Mouse (Mus musculus): Measurements from ENCODE around the gene Sec14l2.
"Not testable (repeated sequence)": the region's sequence is repeated elsewhere in the genome, so short reads cannot be mapped to it uniquely, and the experiment has no call there.

The Sec14l2 gene

DNA sequence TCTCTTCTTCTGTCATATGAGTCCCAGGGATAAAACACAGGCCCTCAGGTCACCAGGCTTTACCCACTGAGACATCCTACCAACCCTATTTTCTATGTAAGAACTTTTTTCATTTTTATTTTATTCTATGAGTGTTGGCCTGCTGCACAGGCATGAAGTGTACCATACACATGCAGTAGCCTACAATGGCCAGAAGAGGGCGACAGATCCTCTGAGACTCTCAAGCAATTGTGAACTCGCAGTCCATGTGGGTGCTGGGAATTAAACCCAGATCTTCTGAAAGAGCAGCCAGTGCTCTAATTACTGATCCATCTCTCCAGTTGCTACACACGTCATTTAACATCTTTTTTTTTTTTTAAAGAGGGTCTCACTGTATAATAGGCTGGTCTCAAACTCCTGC lies 10.2 kb upstream of the Sec14l2 start:
- in situ Hi-C loops (cut with MboI, MseI), result loop anchor here (10.0 kb wide), 1 partner anchor 441 kb away; no protein-coding TSS in a partner anchor

DNA sequence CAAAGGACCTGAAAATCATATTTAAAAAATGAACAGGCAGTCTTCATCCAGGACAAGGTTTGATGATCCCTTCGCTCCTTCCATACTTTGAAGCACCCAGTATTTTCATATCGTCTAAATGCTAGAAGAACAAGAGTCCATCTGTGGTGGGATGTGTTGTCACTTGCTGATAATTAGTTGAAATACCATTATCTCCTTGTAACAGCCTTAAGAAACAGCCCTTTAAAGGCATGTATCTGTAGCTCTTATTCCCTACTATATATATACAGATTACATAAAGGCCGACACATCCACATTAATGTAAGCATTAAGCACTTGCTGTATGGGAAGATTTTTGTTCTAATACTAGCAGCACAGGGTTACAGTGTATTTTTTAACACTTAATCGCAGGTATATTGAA lies 5.2 kb upstream of the Sec14l2 start:
- in situ Hi-C loops (cut with MboI, MseI), result not testable (repeated sequence)

DNA sequence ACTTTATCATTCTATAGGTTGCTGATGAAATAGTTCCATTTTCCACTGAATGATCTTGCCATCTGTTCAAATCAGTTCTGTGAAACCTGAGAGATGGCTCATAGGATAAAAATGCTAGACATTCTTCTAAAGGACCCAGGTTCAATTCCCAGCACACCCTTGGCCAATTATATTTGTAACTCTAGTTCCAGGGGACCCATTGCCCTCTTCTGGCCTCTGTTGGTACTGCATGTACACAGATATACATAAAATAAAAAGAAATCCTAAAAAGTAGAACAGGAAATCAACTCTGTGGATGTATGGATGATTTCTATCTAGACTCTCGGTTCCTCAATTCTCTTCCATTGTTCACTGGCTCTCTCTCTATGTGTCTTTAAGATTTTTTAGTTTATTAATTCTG lies 3.8 kb upstream of the Sec14l2 start:
- in situ Hi-C loops (cut with MboI, MseI), result no loop called here

- in situ Hi-C loops (cut with MboI, MseI), result no loop called here
Measured at GRCm38 (mm10) chr11:4123922-4124321, 707 bp upstream of the Sec14l2 start.

DNA sequence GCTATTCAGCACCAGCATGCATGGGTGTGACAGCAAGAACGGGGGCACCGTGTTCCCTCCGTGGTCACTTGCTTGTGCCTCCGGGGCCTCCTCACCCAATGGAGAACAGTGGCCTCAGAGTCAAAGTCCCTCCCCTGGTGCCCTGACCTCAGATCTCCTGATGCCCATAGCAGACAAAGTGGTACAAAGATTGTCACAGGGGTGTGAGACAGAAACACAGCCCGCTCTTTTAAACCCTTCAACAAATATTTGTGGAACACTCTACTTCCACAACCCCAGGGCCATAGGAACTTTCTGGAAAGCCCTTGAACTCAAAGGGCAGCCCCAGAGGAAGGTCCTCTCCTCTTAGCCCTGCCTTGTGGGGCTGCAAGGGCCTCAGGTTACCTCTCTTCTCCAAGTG lies 989 bp downstream of the Sec14l2 start:
- in situ Hi-C loops (cut with MboI, MseI), result no loop called here

- in situ Hi-C loops (cut with MboI, MseI), result no loop called here
Measured at GRCm38 (mm10) chr11:4121691-4122090, 1.5 kb downstream of the Sec14l2 start.

DNA sequence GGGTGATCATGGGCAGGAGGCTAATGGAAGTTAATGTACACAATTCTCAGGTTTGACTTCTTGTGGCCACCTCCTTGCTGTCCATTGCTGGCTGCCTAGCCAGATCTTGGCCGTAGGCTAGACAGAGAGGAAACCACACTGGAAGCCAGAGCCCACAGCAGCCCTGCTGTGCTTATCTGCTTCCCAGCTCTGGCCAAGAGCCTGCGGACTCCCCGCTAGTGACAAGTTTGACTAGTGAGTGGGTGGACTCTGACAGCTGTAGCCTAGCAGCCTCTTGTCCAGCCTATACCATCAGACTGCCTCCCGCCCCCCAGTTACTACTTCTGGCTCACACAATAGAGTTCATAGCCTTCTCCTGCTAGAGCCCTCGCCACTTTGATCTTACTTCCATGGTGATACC lies 3.6 kb downstream of the Sec14l2 start:
- in situ Hi-C loops (cut with MboI, MseI), result no loop called here

- in situ Hi-C loops (cut with MboI, MseI), result no loop called here
Measured at GRCm38 (mm10) chr11:4118081-4118921, 4.9 kb downstream of the Sec14l2 start.

- in situ Hi-C loops (cut with MboI, MseI), result no loop called here
Measured at GRCm38 (mm10) chr11:4117372-4118071, 5.7 kb downstream of the Sec14l2 start.

DNA sequence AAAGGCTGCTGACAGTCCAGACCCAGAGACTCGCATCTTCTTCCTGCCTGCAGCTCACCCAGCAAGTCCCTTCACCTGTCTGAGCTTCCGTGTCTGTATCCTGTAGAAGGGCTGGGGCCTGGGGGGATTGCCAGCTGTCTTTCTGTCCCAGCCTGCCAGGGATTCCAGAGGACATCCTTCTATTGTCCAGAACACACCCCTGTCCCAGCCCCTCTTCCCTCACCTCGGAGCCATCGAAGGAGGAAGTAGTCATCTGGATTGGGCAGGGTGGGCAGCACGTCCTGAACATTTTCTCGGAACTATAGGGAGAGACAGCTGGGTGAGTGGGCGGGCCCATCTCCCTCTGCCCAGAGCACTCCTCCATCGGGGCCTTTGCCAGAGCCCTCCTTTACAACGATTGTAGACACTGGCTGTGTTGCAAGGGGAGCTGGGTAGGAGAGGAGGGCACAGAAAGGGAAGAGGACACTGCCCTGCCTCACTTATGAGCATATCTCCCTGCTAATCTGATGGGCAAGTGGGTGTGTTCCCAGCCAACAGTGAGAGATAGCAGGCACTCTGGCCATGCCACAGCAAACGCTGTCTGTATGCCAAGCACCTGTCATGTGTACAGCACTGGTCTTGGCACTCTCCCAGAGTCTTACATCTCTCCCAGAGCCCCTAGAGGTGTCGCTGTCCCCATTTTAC lies 6.6 kb downstream of the Sec14l2 start:
- in situ Hi-C loops (cut with MboI, MseI), result no loop called here

GRCm38 (mm10) chr11:4115407-4115806 lies 7.8 kb downstream of the Sec14l2 start:
- in situ Hi-C loops (cut with MboI, MseI), result no loop called here

DNA sequence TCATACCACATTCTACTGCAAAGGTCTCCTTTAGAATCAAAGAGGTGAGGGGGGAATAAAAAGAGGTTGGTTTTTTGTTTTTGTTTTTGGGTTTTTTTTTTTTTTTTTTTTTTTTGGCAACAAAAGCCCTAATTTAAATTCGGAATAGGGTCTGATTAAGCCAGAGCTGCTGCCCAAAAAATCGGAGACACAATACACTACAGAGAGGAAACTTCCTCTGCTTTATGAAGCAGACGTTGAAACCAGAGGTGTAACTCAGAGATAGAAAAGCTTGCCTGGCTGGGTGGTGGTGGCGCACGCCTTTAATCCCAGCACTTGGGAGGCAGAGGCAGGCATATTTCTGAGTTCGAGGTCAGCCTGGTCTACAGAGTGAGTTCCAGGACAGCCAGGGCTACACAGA lies 8.7 kb downstream of the Sec14l2 start:
- in situ Hi-C loops (cut with MboI, MseI), result not testable (repeated sequence)

DNA sequence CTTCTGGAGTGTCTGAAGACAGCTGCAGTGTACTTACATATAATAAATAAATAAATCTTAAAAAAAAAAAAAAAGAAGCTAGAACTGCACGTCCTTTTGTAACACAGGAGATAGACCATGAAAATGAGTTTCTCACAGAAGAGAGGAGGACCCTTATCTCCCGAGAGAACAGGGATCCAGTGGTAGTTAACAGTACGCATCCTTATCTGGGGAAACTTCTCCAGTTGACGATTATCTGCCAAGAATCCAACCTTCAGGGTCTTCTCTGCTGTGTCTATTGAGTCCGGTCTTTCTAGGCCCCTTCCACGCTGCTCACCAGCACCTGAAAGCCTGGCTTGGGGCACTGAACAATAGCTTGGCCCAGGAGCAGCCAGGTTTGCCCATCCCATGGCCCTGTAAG lies 9.2 kb downstream of the Sec14l2 start:
- in situ Hi-C loops (cut with MboI, MseI), result no loop called here

DNA sequence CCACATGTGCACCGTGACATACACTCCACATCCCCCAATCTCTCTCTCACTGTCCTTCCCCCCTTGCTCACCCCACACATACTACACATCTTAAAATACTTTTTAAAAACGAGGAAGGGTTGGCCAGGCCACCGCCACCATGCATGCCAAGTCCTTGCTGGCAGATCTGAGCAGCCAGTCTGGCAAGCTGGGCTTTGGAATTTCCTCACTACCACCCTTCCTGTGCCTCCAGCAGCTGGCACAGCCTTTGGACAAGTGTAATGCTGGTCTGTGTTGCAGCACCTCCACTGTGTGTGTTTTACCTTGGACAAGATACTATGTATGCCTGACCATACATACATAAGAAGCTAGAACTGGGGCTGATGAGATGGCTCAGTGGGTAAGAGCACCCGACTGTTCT lies 9.7 kb downstream of the Sec14l2 start:
- in situ Hi-C loops (cut with MboI, MseI), result no loop called here

- in situ Hi-C loops (cut with MboI, MseI), result no loop called here
Measured at GRCm38 (mm10) chr11:4112861-4113260, 10.4 kb downstream of the Sec14l2 start.

DNA sequence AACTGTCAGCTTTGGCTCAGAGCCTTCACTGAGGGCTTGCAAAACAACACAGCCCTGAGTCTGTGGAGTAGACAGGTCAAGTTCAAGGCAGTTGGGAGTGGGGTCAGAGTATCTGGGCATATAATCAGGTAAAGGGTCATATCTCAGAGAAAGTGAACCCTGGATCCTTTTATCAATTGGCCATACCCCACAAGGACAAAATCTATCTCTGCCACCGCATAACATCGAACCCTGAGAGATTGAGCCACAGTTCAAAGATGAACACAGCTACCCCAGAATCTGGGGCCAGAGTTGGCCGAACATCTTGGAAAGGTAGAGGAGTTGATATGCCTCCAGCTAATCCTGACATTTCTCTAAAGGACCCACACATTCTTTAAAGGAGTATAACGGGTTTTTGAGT lies 11.2 kb downstream of the Sec14l2 start:
- in situ Hi-C loops (cut with MboI, MseI), result no loop called here

DNA sequence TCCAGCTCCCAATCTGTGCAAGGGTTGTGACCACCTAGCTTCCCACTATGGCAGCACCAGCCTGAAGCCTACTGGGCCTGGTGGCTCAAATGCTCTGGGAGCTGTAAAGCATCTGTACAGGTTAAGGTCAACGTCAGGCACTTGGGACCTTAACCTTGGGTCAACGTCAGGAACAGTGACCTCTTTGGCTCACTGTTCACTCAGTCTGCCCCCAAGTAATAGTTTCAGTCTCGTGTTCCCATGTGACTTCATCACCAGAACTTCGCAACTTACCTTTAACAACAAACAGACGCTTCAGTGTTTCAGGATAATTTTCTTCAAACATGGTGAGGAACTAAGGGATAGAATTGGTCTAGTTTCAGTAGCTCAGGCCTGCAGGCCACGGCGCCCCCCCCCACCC lies 14.5 kb downstream of the Sec14l2 start:
- in situ Hi-C loops (cut with MboI, MseI), result no loop called here

GRCm38 (mm10) chr11:4107901-4108300 lies 15.3 kb downstream of the Sec14l2 start:
- in situ Hi-C loops (cut with MboI, MseI), result not testable (repeated sequence)

- in situ Hi-C loops (cut with MboI, MseI), result no loop called here
Measured at GRCm38 (mm10) chr11:4105444-4105843, 17.8 kb downstream of the Sec14l2 start.

GRCm38 (mm10) chr11:4104989-4105388 lies 18.2 kb downstream of the Sec14l2 start:
- in situ Hi-C loops (cut with MboI, MseI), result no loop called here

DNA sequence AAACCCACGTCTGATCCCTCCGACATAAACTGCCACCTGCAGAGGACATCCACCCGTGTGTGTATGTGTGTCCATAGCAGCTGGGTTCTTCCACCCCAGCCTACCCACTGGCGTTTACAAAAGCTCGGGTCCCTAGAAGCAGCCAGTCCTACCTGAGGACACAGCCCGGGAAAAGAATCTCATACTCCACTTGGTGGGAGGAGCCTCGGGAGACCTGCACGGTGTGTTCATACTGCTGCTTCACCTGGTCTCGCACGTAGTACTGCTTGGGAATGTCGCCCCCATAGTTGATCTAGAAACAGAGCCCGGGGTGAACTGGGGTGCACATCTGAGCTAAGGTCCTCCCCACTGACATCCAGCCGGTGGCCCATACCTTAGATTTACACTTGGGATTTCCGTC lies 19.7 kb downstream of the Sec14l2 start:
- in situ Hi-C loops (cut with MboI, MseI), result no loop called here

- in situ Hi-C loops (cut with MboI, MseI), result no loop called here
Measured at GRCm38 (mm10) chr11:4101851-4102250, 21.4 kb downstream of the Sec14l2 start.
